Mouse (Mus musculus): Measurements from ENCODE around the gene 6030408B16Rik. TPM values are rescaled to one million over a fixed set of nuclear protein-coding genes. Genes with fewer than 3 reads are reported as not detected.

6030408B16Rik gene
- polyA plus RNA-seq, 1 experiment, result not detected

DNA sequence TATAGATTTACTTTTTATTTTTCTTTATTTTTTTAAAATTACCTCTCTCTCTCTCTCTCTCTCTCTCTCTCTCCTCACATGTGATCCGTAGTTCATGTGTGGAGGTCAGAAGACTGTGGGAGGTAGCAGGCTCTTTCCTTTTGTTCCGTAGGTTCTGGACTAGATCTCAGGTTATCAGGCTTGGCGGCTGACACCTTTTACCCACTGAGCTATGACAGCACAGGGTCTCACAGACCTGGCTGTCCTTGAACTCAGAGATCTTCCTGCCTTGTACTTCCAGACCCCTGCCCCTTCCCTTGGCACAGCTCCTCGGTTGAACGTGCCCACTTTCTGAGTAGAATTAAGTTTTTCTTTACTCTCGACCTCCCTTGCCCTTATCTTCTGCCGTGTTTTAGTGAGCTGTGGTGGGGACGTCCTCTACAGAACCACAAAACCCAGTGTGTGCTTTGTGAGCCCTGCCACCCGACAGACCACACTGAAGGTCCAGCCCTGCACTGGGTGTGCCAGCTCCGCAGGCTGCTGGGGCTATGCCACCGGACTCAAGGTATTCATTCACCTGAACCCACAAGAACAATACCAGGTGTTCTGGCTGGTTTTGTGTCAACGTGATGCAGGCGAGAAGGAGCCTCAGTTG, 23.4 kb downstream of the 6030408B16Rik start:
- H3K27me3 ChIP-seq (ENCODE audit: control insufficient read depth, insufficient read depth, low read length, poor library complexity, severe bottlenecking), result no peaks in the 10 kb centered on the region
- TF ChIP-seq POLR2A (IDR thresholded peaks at IDR 0.05; ENCODE audit: insufficient read depth, low read length) (no peak), EP300 (IDR thresholded peaks at IDR 0.05; ENCODE audit: insufficient read depth, low read depth, low read length) (no peak), CTCF (IDR thresholded peaks at IDR 0.05; ENCODE audit: low read depth, low read length) (no peak)
- no peak overlapping the region for H3K9ac ChIP-seq (ENCODE audit: low read depth, poor library complexity, severe bottlenecking)
- H3K9me3 ChIP-seq (replicated peaks; ENCODE audit: control insufficient read depth, insufficient read depth, low read length, poor library complexity, severe bottlenecking), result no peaks in the 10 kb centered on the region
- H3K36me3 ChIP-seq (ENCODE audit: control insufficient read depth, insufficient read depth, low read length, poor library complexity, severe bottlenecking), result no peaks in the 10 kb centered on the region
- no peak overlapping the region for H3K27ac ChIP-seq (ENCODE audit: insufficient read depth, low read length)
- peaks cover 2% of the 10 kb centered on the region for H3K4me1 ChIP-seq (ENCODE audit: control insufficient read depth, insufficient read depth, low read length)
- no peak overlapping the region for H3K4me3 ChIP-seq (ENCODE audit: low read depth, low read length)

DNA sequence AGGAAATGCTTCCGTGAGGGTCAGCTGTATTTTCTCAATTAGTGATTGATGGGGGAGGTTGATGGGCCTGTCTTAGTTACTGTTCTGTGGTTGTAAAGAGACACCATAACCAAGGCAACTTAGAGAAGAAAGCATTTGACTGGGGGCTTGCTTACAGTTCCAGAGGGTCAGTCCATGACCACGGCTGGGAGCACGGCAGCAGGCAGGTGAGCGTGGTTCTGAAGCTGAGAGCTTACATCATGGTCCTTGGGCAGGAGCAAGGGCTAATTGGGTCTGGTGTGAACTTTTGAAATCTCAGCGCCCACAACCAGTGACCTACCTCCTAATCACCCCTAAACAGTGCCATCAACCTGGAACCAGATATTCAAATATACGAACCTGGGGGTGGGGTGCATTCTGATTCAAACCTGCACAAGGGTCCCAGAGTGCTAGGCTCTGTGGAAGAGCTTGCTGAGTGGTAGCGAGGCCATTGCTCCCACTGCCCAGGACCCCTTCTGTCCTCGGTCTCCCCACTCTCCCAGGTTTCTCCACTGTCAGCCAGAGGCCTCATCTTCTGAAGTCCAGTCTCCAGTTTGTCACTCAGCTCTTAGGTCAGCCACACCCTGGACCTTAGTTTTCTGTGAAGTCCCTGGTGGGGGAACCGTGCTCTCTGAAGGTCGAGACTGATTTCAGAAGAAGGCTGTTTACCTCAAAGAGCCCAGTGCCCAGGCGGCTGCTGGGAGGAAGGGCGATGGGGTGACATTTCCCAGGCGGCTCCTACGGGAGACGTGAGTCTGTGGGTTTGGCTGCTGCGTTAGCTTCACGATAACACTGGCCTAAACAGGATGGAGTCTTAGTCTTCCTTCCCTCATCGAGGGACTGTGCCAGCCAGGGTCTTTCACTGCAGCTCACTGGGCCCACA, 24.2 kb downstream of the 6030408B16Rik start:
- Histone ChIP-seq H3K27ac (ENCODE audit: insufficient read depth, low read length) (no peak overlapping the region), H3K9me3 (replicated peaks; ENCODE audit: control insufficient read depth, insufficient read depth, low read length, poor library complexity, severe bottlenecking) (no peaks in the 10 kb centered on the region), H3K9ac (ENCODE audit: low read depth, poor library complexity, severe bottlenecking) (no peak overlapping the region), H3K36me3 (ENCODE audit: control insufficient read depth, insufficient read depth, low read length, poor library complexity, severe bottlenecking) (no peaks in the 10 kb centered on the region), H3K4me3 (ENCODE audit: low read depth, low read length) (no peak overlapping the region), H3K4me1 (ENCODE audit: control insufficient read depth, insufficient read depth, low read length) (peaks cover 2% of the 10 kb centered on the region), H3K27me3 (ENCODE audit: control insufficient read depth, insufficient read depth, low read length, poor library complexity, severe bottlenecking) (no peaks in the 10 kb centered on the region)
- no peak for TF ChIP-seq EP300 (IDR thresholded peaks at IDR 0.05; ENCODE audit: insufficient read depth, low read depth, low read length)
- no peak for TF ChIP-seq CTCF (IDR thresholded peaks at IDR 0.05; ENCODE audit: low read depth, low read length)
- no peak for TF ChIP-seq POLR2A (IDR thresholded peaks at IDR 0.05; ENCODE audit: insufficient read depth, low read length)

DNA sequence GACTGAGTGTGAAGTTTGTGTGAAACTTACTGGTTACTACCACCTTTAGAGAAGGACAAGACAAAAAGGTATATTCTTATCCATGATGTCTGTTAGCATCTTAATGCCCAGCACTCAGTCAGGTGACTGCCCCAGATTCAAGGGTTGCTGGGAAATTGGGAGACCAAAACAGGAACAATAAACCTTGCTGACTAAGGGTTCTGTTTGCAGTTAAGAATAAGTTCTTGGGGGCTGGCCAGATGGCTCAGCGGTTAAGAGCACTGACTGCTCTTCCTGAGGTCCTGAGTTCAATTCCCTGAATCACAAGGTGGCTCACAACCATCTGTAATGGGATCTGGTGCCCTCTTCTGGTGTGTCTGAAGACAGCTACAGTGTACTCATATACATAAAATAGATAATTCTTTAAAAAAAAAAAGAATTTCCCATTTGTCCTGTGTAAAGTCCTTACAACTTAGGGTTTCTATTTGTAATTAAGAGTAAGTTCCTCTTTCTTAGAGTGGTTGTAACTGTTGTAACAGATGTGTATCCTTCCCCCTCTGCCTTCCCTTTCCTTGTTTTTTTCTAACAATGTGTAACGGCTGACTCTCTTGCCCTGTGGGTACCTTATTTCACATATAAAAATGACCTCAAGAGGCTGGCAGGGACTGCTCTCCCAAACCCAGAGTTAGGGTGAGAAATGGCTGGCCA, 24.9 kb downstream of the 6030408B16Rik start:
- Histone ChIP-seq H3K36me3 (ENCODE audit: control insufficient read depth, insufficient read depth, low read length, poor library complexity, severe bottlenecking) (no peaks in the 10 kb centered on the region), H3K4me3 (ENCODE audit: low read depth, low read length) (no peak overlapping the region), H3K27me3 (ENCODE audit: control insufficient read depth, insufficient read depth, low read length, poor library complexity, severe bottlenecking) (no peaks in the 10 kb centered on the region), H3K9me3 (replicated peaks; ENCODE audit: control insufficient read depth, insufficient read depth, low read length, poor library complexity, severe bottlenecking) (no peaks in the 10 kb centered on the region), H3K9ac (ENCODE audit: low read depth, poor library complexity, severe bottlenecking) (no peak overlapping the region), H3K4me1 (ENCODE audit: control insufficient read depth, insufficient read depth, low read length) (peaks cover 2% of the 10 kb centered on the region), H3K27ac (ENCODE audit: insufficient read depth, low read length) (no peak overlapping the region)
- TF ChIP-seq CTCF (IDR thresholded peaks at IDR 0.05; ENCODE audit: low read depth, low read length) (no peak), POLR2A (IDR thresholded peaks at IDR 0.05; ENCODE audit: insufficient read depth, low read length) (no peak), EP300 (IDR thresholded peaks at IDR 0.05; ENCODE audit: insufficient read depth, low read depth, low read length) (no peak)

DNA sequence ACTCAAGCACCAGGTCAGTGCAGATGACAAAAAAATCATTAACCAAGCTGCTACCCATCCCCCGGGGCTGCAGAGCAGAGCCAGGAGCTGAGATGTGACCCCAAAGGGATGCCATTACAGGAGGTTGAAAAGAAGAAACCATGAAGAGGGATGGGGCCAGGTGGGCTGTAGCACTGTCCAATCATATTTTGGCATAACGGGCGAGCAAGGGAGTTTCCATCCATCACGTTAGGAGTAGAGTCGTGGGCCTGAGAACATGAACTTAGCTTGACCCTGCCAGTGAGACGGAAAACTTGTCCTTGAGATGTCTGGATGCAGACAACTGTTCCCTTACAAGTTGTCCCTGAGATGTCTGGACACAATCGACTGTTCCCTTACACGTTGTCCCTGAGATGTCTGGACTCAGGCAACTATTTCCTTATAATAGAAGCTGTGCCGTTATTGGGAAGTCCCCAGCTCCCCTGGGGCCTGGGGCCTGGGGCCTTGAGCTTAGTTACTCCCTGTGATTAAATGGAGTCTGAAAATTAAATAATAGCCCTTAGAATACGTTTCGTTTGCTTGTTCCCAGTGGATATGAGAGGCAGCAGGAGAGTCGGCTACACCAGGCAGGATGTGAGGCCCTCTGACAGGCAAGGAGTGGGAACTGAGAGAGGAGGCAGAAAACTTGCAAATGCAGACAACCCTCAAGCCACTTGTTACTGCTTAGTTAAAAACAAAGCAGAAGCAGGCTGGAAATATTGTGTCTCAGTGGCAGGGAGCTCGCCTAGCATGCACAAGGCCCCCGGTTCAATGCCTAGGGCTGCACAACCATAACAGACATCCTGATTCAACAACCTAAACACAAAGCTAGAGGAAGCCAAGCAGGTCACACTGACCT, 26.1 kb downstream of the 6030408B16Rik start:
- TF ChIP-seq EP300 (IDR thresholded peaks at IDR 0.05; ENCODE audit: insufficient read depth, low read depth, low read length) (no peak), CTCF (IDR thresholded peaks at IDR 0.05; ENCODE audit: low read depth, low read length) (no peak), POLR2A (IDR thresholded peaks at IDR 0.05; ENCODE audit: insufficient read depth, low read length) (no peak)
- no peak overlapping the region for H3K27ac ChIP-seq (ENCODE audit: insufficient read depth, low read length)
- H3K36me3 ChIP-seq (ENCODE audit: control insufficient read depth, insufficient read depth, low read length, poor library complexity, severe bottlenecking), result no peaks in the 10 kb centered on the region
- no peak overlapping the region for H3K4me3 ChIP-seq (ENCODE audit: low read depth, low read length)
- no peaks in the 10 kb centered on the region for H3K27me3 ChIP-seq (ENCODE audit: control insufficient read depth, insufficient read depth, low read length, poor library complexity, severe bottlenecking)
- peaks cover 2% of the 10 kb centered on the region for H3K4me1 ChIP-seq (ENCODE audit: control insufficient read depth, insufficient read depth, low read length)
- H3K9ac ChIP-seq (ENCODE audit: low read depth, poor library complexity, severe bottlenecking), result no peak overlapping the region
- H3K9me3 ChIP-seq (replicated peaks; ENCODE audit: control insufficient read depth, insufficient read depth, low read length, poor library complexity, severe bottlenecking), result no peaks in the 10 kb centered on the region

DNA sequence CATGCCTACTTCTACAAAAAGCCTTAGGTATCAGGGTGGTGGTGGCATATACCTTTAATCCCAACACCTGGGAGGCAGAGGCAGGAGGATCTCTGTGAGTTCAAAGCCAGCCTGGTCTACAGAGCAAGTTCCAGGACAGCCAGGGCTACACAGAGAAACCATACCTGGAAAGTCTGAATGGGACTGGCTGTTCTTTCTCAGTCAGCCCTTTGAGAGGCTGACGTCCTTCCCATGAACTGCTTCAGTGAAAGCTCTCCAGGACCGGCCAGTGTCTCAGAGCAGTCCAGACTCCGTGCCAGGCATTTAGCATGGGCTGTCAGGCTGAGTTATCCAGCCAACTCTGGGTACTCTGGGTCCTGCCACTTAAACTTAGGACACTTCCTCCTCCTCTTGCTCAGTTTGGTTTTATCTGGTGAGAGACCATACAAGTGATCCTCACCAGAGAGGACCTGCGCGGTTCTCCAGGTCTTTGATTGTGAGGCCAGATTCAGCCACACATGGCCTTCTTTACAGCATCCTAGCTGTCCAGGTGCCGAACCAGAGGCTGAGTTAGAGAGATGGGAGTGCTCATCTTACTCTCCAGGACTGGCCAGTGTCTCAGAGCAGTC, 27.1 kb downstream of the 6030408B16Rik start:
- H3K4me1 ChIP-seq (ENCODE audit: control insufficient read depth, insufficient read depth, low read length), result peaks cover 2% of the 10 kb centered on the region
- no peak overlapping the region for H3K9ac ChIP-seq (ENCODE audit: low read depth, poor library complexity, severe bottlenecking)
- H3K4me3 ChIP-seq (ENCODE audit: low read depth, low read length), result no peak overlapping the region
- H3K27ac ChIP-seq (ENCODE audit: insufficient read depth, low read length), result no peak overlapping the region
- no peak for TF ChIP-seq POLR2A (IDR thresholded peaks at IDR 0.05; ENCODE audit: insufficient read depth, low read length)
- TF ChIP-seq EP300 (IDR thresholded peaks at IDR 0.05; ENCODE audit: insufficient read depth, low read depth, low read length), result no peak
- no peak for TF ChIP-seq CTCF (IDR thresholded peaks at IDR 0.05; ENCODE audit: low read depth, low read length)
- H3K9me3 ChIP-seq (replicated peaks; ENCODE audit: control insufficient read depth, insufficient read depth, low read length, poor library complexity, severe bottlenecking), result no peaks in the 10 kb centered on the region
- no peaks in the 10 kb centered on the region for H3K27me3 ChIP-seq (ENCODE audit: control insufficient read depth, insufficient read depth, low read length, poor library complexity, severe bottlenecking)
- no peaks in the 10 kb centered on the region for H3K36me3 ChIP-seq (ENCODE audit: control insufficient read depth, insufficient read depth, low read length, poor library complexity, severe bottlenecking)
